Mouse (Mus musculus): ENCODE measurements around the gene Hcn2. TPM values are rescaled to one million over a fixed set of nuclear protein-coding genes. Genes with fewer than 3 reads are reported as not detected.
"Not testable (repeated sequence)": the region's sequence is repeated elsewhere in the genome, so short reads cannot be mapped to it uniquely, and the experiment has no call there.

Gene Hcn2
- polyA plus RNA-seq, 1 experiment: 4.7 TPM

DNA sequence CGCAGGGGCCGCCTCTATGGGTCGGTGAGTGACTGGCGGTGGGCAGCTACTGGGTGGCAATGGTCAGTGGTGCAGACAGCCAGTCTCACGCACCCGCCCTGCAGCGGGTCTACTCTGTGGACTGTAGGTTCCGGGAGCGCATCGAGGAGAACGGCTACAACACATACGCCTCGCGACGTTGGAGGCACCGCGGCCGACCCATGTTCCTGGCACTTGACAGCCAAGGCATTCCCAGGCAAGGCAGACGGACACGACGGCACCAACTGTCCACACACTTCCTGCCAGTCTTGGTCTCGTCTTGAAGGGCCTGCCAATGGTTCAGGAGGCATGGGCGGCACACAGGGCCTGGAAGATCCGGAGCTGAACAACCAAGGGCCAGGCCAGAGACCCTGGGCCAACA lies 40.2 kb downstream of the Hcn2 start:
- DNase-seq: no peak
- H3K27ac ChIP-seq (ENCODE audit: control insufficient read depth, insufficient read depth, low read length): no peak overlapping the region
- H3K4me1 ChIP-seq (replicated peaks; ENCODE audit: control insufficient read depth, insufficient read depth, low read length): peaks cover 7% of the 10 kb centered on the region
- no peak overlapping the region for H3K4me3 ChIP-seq (ENCODE audit: control insufficient read depth, insufficient read depth, low read length)
- TF ChIP-seq POLR2A (IDR thresholded peaks at IDR 0.05; ENCODE audit: control insufficient read depth, extremely low read depth, insufficient read depth, low read length, poor library complexity) (no peak), CTCF (IDR thresholded peaks at IDR 0.05; ENCODE audit: borderline replicate concordance, control insufficient read depth, extremely low read depth, insufficient read depth, low read length, poor library complexity) (no peak)
- H3K36me3 ChIP-seq (ENCODE audit: control insufficient read depth, insufficient read depth, low read length): peaks cover 24% of the 10 kb centered on the region
- 95% methylated on average over 24 of the region's 24 CpGs for WGBS
- no peaks in the 10 kb centered on the region for H3K27me3 ChIP-seq (ENCODE audit: control insufficient read depth, insufficient read depth, low read length)

- 86% methylated on average over 1 of the region's 1 CpGs for WGBS
- not testable (repeated sequence) for H3K27ac ChIP-seq (ENCODE audit: control insufficient read depth, insufficient read depth, low read length); H3K27me3 ChIP-seq (ENCODE audit: control insufficient read depth, insufficient read depth, low read length); DNase-seq; H3K4me3 ChIP-seq (ENCODE audit: control insufficient read depth, insufficient read depth, low read length)
- peaks cover 21% of the 10 kb centered on the region for H3K4me1 ChIP-seq (replicated peaks; ENCODE audit: control insufficient read depth, insufficient read depth, low read length)
- H3K36me3 ChIP-seq (ENCODE audit: control insufficient read depth, insufficient read depth, low read length): peaks cover 31% of the 10 kb centered on the region
These were observed 43.2 kb downstream of the Hcn2 start for GRCm38 (mm10) chr10:79759675-79760074.

DNA sequence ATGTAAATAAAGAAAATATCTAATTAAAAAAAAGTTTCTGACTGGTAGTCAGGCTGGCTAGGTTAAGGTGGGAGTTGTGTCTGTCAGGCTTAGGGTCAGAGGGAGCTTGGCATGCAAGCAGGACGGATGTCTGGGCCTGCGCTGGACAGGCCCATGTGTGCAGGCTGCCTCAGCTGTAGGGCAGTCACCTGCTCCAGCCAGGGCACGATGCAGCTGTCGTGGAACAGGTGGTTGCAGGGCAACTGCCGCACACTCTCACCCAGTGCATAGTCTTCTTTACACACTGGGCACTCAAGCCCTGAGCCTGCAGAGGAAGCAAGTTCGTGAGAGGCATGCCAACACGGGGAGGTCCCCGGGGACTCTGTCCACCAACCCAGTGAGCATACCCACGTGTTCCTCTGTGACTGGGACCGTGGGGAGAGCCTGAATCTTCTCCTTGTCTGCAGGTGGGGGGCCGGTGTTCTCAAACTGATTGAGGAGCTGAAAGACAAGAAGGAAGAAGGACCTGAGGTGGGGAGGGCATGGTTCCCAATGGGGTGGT lies 44.2 kb downstream of the Hcn2 start:
- 93% methylated on average over 11 of the region's 11 CpGs for WGBS
- DNase-seq: no peak
- Histone ChIP-seq H3K4me3 (ENCODE audit: control insufficient read depth, insufficient read depth, low read length) (no peak overlapping the region), H3K36me3 (ENCODE audit: control insufficient read depth, insufficient read depth, low read length) (peaks cover 31% of the 10 kb centered on the region), H3K27me3 (ENCODE audit: control insufficient read depth, insufficient read depth, low read length) (no peaks in the 10 kb centered on the region), H3K27ac (ENCODE audit: control insufficient read depth, insufficient read depth, low read length) (no peak overlapping the region), H3K4me1 (replicated peaks; ENCODE audit: control insufficient read depth, insufficient read depth, low read length) (peaks cover 24% of the 10 kb centered on the region)
- no peak for TF ChIP-seq CTCF (IDR thresholded peaks at IDR 0.05; ENCODE audit: borderline replicate concordance, control insufficient read depth, extremely low read depth, insufficient read depth, low read length, poor library complexity)
- no peak for TF ChIP-seq POLR2A (IDR thresholded peaks at IDR 0.05; ENCODE audit: control insufficient read depth, extremely low read depth, insufficient read depth, low read length, poor library complexity)

DNA sequence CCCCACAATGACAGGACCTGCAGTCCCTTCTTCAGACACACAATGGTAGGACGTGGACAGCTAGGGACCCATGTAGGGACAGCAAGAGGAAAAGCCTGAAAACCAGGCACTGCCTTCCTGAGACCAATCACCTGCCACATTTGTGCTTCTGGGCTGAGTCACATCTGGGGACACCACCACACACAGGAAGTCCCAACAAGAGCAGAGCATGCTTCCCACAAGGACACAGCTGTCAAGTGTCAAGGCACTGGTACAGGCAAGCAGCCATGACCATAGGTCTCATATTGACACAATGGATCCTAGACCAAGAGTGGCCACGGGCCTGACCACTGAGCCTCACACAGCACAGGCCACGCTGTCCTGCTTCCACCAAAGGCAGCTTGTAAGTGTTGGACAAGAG lies 46.4 kb downstream of the Hcn2 start:
- H3K36me3 ChIP-seq (ENCODE audit: control insufficient read depth, insufficient read depth, low read length): peaks cover 31% of the 10 kb centered on the region
- no peak for DNase-seq
- peaks cover 35% of the 10 kb centered on the region for H3K4me1 ChIP-seq (replicated peaks; ENCODE audit: control insufficient read depth, insufficient read depth, low read length)
- no peak overlapping the region for H3K4me3 ChIP-seq (ENCODE audit: control insufficient read depth, insufficient read depth, low read length)
- 79% methylated on average over 3 of the region's 3 CpGs for WGBS
- no peak overlapping the region for H3K27ac ChIP-seq (ENCODE audit: control insufficient read depth, insufficient read depth, low read length)
- no peaks in the 10 kb centered on the region for H3K27me3 ChIP-seq (ENCODE audit: control insufficient read depth, insufficient read depth, low read length)
- TF ChIP-seq POLR2A (IDR thresholded peaks at IDR 0.05; ENCODE audit: control insufficient read depth, extremely low read depth, insufficient read depth, low read length, poor library complexity) (no peak), CTCF (IDR thresholded peaks at IDR 0.05; ENCODE audit: borderline replicate concordance, control insufficient read depth, extremely low read depth, insufficient read depth, low read length, poor library complexity) (no peak)

GRCm38 (mm10) chr10:79764234-79764633 lies 47.8 kb downstream of the Hcn2 start:
- Histone ChIP-seq H3K27me3 (ENCODE audit: control insufficient read depth, insufficient read depth, low read length) (no peaks in the 10 kb centered on the region), H3K27ac (ENCODE audit: control insufficient read depth, insufficient read depth, low read length) (no peak overlapping the region), H3K4me1 (replicated peaks; ENCODE audit: control insufficient read depth, insufficient read depth, low read length) (peaks cover 38% of the 10 kb centered on the region), H3K4me3 (ENCODE audit: control insufficient read depth, insufficient read depth, low read length) (no peak overlapping the region), H3K36me3 (ENCODE audit: control insufficient read depth, insufficient read depth, low read length) (peaks cover 20% of the 10 kb centered on the region)
- whole genome bisulfite sequencing: 64% methylated on average over 7 of the region's 7 CpGs
- DNase-seq: no peak
- TF ChIP-seq CTCF (IDR thresholded peaks at IDR 0.05; ENCODE audit: borderline replicate concordance, control insufficient read depth, extremely low read depth, insufficient read depth, low read length, poor library complexity) (no peak), POLR2A (IDR thresholded peaks at IDR 0.05; ENCODE audit: control insufficient read depth, extremely low read depth, insufficient read depth, low read length, poor library complexity) (no peak)

DNA sequence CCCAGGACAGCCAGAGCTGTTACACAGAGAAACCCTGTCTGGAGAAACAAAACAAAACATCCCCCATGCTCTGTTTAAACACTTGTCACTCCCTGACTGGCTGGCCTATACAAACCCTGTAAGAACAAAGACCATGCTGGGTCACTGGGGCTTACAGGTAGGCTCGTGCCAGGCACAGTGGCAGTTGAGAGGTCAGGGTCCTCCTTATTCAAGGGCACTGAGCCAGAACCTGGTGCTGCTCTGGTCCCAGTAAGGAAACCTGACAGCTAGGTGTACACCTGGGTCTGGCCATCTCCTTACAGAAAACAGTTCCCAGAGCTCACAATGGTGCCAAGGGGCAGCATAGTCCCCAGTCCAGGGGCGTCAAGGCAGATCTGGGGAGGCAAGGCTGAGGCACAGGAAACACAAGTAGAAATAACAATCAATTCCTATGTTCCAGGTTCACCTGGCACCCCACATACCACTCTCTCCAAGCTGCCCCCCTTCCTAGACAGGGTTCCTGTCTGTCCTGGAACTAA lies 48.9 kb downstream of the Hcn2 start:
- no peak overlapping the region for H3K4me3 ChIP-seq (ENCODE audit: control insufficient read depth, insufficient read depth, low read length)
- 78% methylated on average over 2 of the region's 2 CpGs for WGBS
- H3K4me1 ChIP-seq (replicated peaks; ENCODE audit: control insufficient read depth, insufficient read depth, low read length): peaks cover 38% of the 10 kb centered on the region
- H3K27ac ChIP-seq (ENCODE audit: control insufficient read depth, insufficient read depth, low read length): no peak overlapping the region
- no peak for DNase-seq
- TF ChIP-seq CTCF (IDR thresholded peaks at IDR 0.05; ENCODE audit: borderline replicate concordance, control insufficient read depth, extremely low read depth, insufficient read depth, low read length, poor library complexity): no peak
- TF ChIP-seq POLR2A (IDR thresholded peaks at IDR 0.05; ENCODE audit: control insufficient read depth, extremely low read depth, insufficient read depth, low read length, poor library complexity): no peak
- no peaks in the 10 kb centered on the region for H3K27me3 ChIP-seq (ENCODE audit: control insufficient read depth, insufficient read depth, low read length)
- peaks cover 20% of the 10 kb centered on the region for H3K36me3 ChIP-seq (ENCODE audit: control insufficient read depth, insufficient read depth, low read length)

DNA sequence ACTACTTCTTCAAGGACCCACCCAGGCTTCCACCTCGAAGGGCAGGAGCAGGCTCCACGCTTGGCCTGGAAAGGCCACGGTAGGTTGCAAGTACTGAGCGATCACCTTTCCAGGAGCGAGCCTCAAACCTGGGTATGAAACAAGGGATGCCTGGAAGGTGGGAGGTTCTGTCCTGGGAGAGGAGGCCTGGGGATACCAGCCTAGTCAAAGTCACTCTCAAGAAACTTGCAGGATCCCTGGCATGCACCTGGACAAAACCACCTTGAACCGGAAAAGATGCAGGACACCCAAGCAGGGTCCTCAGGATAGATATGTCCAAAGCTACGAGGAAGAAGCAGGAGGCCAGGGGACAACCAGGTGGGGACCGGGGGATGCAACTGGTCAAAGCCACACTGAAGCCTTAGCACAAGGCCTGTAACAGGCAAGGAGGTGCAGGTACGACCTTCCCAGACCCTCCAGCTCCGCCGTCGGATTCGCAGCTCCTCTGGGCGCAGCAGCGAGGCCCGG lies 49.6 kb downstream of the Hcn2 start:
- 8% methylated on average over 16 of the region's 16 CpGs for WGBS
- Histone ChIP-seq H3K4me1 (replicated peaks; ENCODE audit: control insufficient read depth, insufficient read depth, low read length) (peaks cover 38% of the 10 kb centered on the region), H3K36me3 (ENCODE audit: control insufficient read depth, insufficient read depth, low read length) (peaks cover 12% of the 10 kb centered on the region), H3K27me3 (ENCODE audit: control insufficient read depth, insufficient read depth, low read length) (no peaks in the 10 kb centered on the region), H3K4me3 (ENCODE audit: control insufficient read depth, insufficient read depth, low read length) (peak overlapping the region; percentile 90), H3K27ac (ENCODE audit: control insufficient read depth, insufficient read depth, low read length) (no peak overlapping the region)
- TF ChIP-seq POLR2A (IDR thresholded peaks at IDR 0.05; ENCODE audit: control insufficient read depth, extremely low read depth, insufficient read depth, low read length, poor library complexity) (no peak), CTCF (IDR thresholded peaks at IDR 0.05; ENCODE audit: borderline replicate concordance, control insufficient read depth, extremely low read depth, insufficient read depth, low read length, poor library complexity) (no peak)
- no peak for DNase-seq

Measured in thymus, adult 2 months (tissue).